Mouse (Mus musculus): ENCODE measurements at regions not wholly inside any gene's neighbourhood (a gene's known extent, or its start where the extent isn't known, plus 50 kb on each side); places are given as distances from the start of the nearest gene placed in this dataset.

GRCm38 (mm10) chr9:115473847-115474246 is 163.6 kb upstream of the Stt3b start:
- no peaks in the 10 kb centered on the region for H3K4me1 ChIP-seq (ENCODE audit: control insufficient read depth, insufficient read depth, low read length)
- H3K27ac ChIP-seq (ENCODE audit: insufficient read depth, low read length), result no peak overlapping the region
- H3K4me3 ChIP-seq (ENCODE audit: insufficient read depth, low read length), result no peak overlapping the region
- TF ChIP-seq CTCF (IDR thresholded peaks at IDR 0.05; ENCODE audit: borderline replicate concordance, insufficient read depth, low read length), result no peak
- TF ChIP-seq POLR2A (IDR thresholded peaks at IDR 0.05; ENCODE audit: low read depth, low read length), result no peak

GRCm38 (mm10) chr9:115474342-115474741 is 164.1 kb upstream of the Stt3b start:
- Histone ChIP-seq H3K4me1 (ENCODE audit: control insufficient read depth, insufficient read depth, low read length) (no peaks in the 10 kb centered on the region), H3K27ac (ENCODE audit: insufficient read depth, low read length) (no peak overlapping the region), H3K4me3 (ENCODE audit: insufficient read depth, low read length) (no peak overlapping the region)
- no peak for TF ChIP-seq CTCF (IDR thresholded peaks at IDR 0.05; ENCODE audit: borderline replicate concordance, insufficient read depth, low read length)
- no peak for TF ChIP-seq POLR2A (IDR thresholded peaks at IDR 0.05; ENCODE audit: low read depth, low read length)

GRCm38 (mm10) chr9:115476205-115476604 is 166.0 kb upstream of the Stt3b start:
- Histone ChIP-seq H3K4me3 (ENCODE audit: insufficient read depth, low read length) (no peak overlapping the region), H3K4me1 (ENCODE audit: control insufficient read depth, insufficient read depth, low read length) (no peaks in the 10 kb centered on the region), H3K27ac (ENCODE audit: insufficient read depth, low read length) (no peak overlapping the region)
- TF ChIP-seq POLR2A (IDR thresholded peaks at IDR 0.05; ENCODE audit: low read depth, low read length), result no peak
- no peak for TF ChIP-seq CTCF (IDR thresholded peaks at IDR 0.05; ENCODE audit: borderline replicate concordance, insufficient read depth, low read length)

GRCm38 (mm10) chr9:115477556-115478220 is 167.5 kb upstream of the Stt3b start:
- Histone ChIP-seq H3K4me1 (ENCODE audit: control insufficient read depth, insufficient read depth, low read length) (no peaks in the 10 kb centered on the region), H3K4me3 (ENCODE audit: insufficient read depth, low read length) (no peak overlapping the region), H3K27ac (ENCODE audit: insufficient read depth, low read length) (no peak overlapping the region)
- no peak for TF ChIP-seq CTCF (IDR thresholded peaks at IDR 0.05; ENCODE audit: borderline replicate concordance, insufficient read depth, low read length)
- TF ChIP-seq POLR2A (IDR thresholded peaks at IDR 0.05; ENCODE audit: low read depth, low read length), result no peak

GRCm38 (mm10) chr9:115478946-115479345 is 168.7 kb upstream of the Stt3b start:
- TF ChIP-seq CTCF (IDR thresholded peaks at IDR 0.05; ENCODE audit: borderline replicate concordance, insufficient read depth, low read length) (no peak), POLR2A (IDR thresholded peaks at IDR 0.05; ENCODE audit: low read depth, low read length) (no peak)
- Histone ChIP-seq H3K27ac (ENCODE audit: insufficient read depth, low read length) (no peak overlapping the region), H3K4me3 (ENCODE audit: insufficient read depth, low read length) (no peak overlapping the region), H3K4me1 (ENCODE audit: control insufficient read depth, insufficient read depth, low read length) (no peaks in the 10 kb centered on the region)

GRCm38 (mm10) chr9:115481176-115481575 is 171.0 kb upstream of the Stt3b start:
- H3K4me1 ChIP-seq (ENCODE audit: control insufficient read depth, insufficient read depth, low read length), result no peaks in the 10 kb centered on the region
- TF ChIP-seq CTCF (IDR thresholded peaks at IDR 0.05; ENCODE audit: borderline replicate concordance, insufficient read depth, low read length) (no peak), POLR2A (IDR thresholded peaks at IDR 0.05; ENCODE audit: low read depth, low read length) (no peak)
- no peak overlapping the region for H3K27ac ChIP-seq (ENCODE audit: insufficient read depth, low read length)
- no peak overlapping the region for H3K4me3 ChIP-seq (ENCODE audit: insufficient read depth, low read length)

GRCm38 (mm10) chr9:115483024-115483423 is 172.8 kb upstream of the Stt3b start:
- H3K4me1 ChIP-seq (ENCODE audit: control insufficient read depth, insufficient read depth, low read length), result no peaks in the 10 kb centered on the region
- H3K27ac ChIP-seq (ENCODE audit: insufficient read depth, low read length), result no peak overlapping the region
- no peak for TF ChIP-seq CTCF (IDR thresholded peaks at IDR 0.05; ENCODE audit: borderline replicate concordance, insufficient read depth, low read length)
- no peak for TF ChIP-seq POLR2A (IDR thresholded peaks at IDR 0.05; ENCODE audit: low read depth, low read length)
- H3K4me3 ChIP-seq (ENCODE audit: insufficient read depth, low read length), result no peak overlapping the region

- TF ChIP-seq POLR2A (IDR thresholded peaks at IDR 0.05; ENCODE audit: low read depth, low read length) (no peak), CTCF (IDR thresholded peaks at IDR 0.05; ENCODE audit: borderline replicate concordance, insufficient read depth, low read length) (no peak)
- no peak overlapping the region for H3K27ac ChIP-seq (ENCODE audit: insufficient read depth, low read length)
- no peak overlapping the region for H3K4me3 ChIP-seq (ENCODE audit: insufficient read depth, low read length)
- no peaks in the 10 kb centered on the region for H3K4me1 ChIP-seq (ENCODE audit: control insufficient read depth, insufficient read depth, low read length)
Measured at GRCm38 (mm10) chr9:115483721-115484120, 173.5 kb upstream of the Stt3b start.

GRCm38 (mm10) chr9:115484408-115484807 is 174.2 kb upstream of the Stt3b start:
- TF ChIP-seq CTCF (IDR thresholded peaks at IDR 0.05; ENCODE audit: borderline replicate concordance, insufficient read depth, low read length) (no peak), POLR2A (IDR thresholded peaks at IDR 0.05; ENCODE audit: low read depth, low read length) (no peak)
- no peak overlapping the region for H3K4me3 ChIP-seq (ENCODE audit: insufficient read depth, low read length)
- no peak overlapping the region for H3K27ac ChIP-seq (ENCODE audit: insufficient read depth, low read length)
- H3K4me1 ChIP-seq (ENCODE audit: control insufficient read depth, insufficient read depth, low read length), result no peaks in the 10 kb centered on the region

GRCm38 (mm10) chr9:115485219-115485618 is 175.0 kb upstream of the Stt3b start:
- Histone ChIP-seq H3K4me3 (ENCODE audit: insufficient read depth, low read length) (no peak overlapping the region), H3K27ac (ENCODE audit: insufficient read depth, low read length) (no peak overlapping the region), H3K4me1 (ENCODE audit: control insufficient read depth, insufficient read depth, low read length) (no peaks in the 10 kb centered on the region)
- TF ChIP-seq POLR2A (IDR thresholded peaks at IDR 0.05; ENCODE audit: low read depth, low read length), result no peak
- TF ChIP-seq CTCF (IDR thresholded peaks at IDR 0.05; ENCODE audit: borderline replicate concordance, insufficient read depth, low read length), result no peak

Data from embryonic fibroblast, embryonic 13.5 days (primary cell).